Mouse (Mus musculus): Measurements from ENCODE around the gene Axin2. TPM values are rescaled to one million over a fixed set of nuclear protein-coding genes. Genes with fewer than 3 reads are reported as not detected.
"Not testable (repeated sequence)": the region's sequence is repeated elsewhere in the genome, so short reads cannot be mapped to it uniquely, and the experiment has no call there.

Axin2 gene
- 3.1 and 7.7 TPM in 2 replicates for polyA plus RNA-seq (2011; ENCODE audit: insufficient read length, low read depth, missing spikeins)

DNA sequence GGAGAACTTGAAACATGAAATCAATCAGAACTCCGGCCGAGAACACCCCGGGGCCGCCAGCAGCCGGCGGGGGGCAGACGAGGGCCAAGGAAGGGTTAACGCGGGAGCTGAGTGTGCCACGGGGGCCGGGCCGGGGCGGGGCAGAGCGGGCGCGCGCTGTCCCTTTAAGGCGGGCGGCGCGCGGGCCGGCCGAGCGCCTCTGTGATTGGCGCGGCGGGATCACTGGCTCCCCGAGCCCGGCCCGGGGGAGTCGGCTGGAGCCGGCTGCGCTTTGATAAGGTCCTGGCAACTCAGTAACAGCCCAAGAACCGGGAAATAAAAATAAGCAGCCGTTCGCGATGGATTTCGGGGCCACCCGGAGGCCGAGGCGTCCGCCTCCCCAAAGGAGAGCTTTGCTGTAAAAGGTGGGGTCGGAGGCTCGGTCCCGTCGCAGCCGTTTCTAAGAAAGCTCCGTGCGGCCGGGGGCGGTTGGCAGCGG, at the start of gene Axin2:
Gene Axin2, plus strand, starts transcription at position 192 of the 478 bp plus-strand sequence.
- Histone ChIP-seq H3K4me1 (ENCODE audit: control insufficient read depth, insufficient read depth, low read length) (no peaks in the 10 kb centered on the region), H3K4me3 (ENCODE audit: insufficient read depth, low read length) (peak within 1 kb of the TSS; percentile 64), H3K27ac (ENCODE audit: insufficient read depth, low read length) (peak within 1 kb of the TSS; percentile 69; the same call in 1 of the 2 replicates)
- TF ChIP-seq POLR2A (IDR thresholded peaks at IDR 0.05; ENCODE audit: low read depth, low read length) (no peak), CTCF (IDR thresholded peaks at IDR 0.05; ENCODE audit: borderline replicate concordance, insufficient read depth, low read length) (no peak)

DNA sequence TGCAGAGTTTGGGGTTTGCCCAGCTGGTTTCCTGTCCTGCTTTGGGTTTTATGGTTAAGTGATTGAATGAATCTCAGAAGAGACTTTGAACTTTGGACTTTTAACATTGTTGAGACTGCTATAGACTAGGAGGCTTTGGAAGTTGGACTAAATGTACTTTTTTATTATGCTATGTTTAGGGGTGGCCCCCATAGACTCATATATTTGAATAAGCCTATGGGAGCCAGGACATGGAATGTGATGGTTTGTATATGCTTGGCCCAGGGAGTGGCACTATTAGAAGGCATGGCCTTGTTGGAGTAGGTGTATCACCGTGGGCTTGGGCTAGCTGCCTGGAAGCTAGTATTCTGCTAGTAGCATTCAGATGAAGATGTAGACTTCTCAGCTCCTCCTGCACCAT, 48.9 kb upstream of the Axin2 start:
- H3K4me3 ChIP-seq (ENCODE audit: insufficient read depth, low read length); H3K27ac ChIP-seq (ENCODE audit: insufficient read depth, low read length); H3K4me1 ChIP-seq (ENCODE audit: control insufficient read depth, insufficient read depth, low read length): not testable (repeated sequence)

DNA sequence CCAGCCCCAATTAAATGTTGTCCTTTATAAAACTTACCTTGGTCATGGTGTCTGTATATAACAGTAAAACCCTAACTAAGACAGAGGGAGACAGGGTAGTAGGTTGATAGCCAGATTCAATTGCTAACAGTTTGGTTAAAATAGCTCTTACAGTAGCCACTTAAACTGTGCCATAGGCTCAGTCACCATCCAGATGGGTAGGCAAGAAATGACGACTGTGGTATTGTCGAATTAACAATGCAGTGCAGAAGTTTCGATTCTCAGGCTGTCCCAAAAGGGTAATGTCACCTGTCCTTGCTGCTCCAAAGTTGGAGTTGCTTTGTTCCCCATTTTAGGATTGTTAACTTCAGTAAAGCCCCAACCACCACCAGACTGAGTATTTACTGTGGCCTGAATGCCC, 48.4 kb upstream of the Axin2 start:
- Histone ChIP-seq H3K4me1 (ENCODE audit: control insufficient read depth, insufficient read depth, low read length) (no peaks in the 10 kb centered on the region), H3K4me3 (ENCODE audit: insufficient read depth, low read length) (no peak overlapping the region), H3K27ac (ENCODE audit: insufficient read depth, low read length) (no peak overlapping the region)
- TF ChIP-seq POLR2A (IDR thresholded peaks at IDR 0.05; ENCODE audit: low read depth, low read length) = no peak

DNA sequence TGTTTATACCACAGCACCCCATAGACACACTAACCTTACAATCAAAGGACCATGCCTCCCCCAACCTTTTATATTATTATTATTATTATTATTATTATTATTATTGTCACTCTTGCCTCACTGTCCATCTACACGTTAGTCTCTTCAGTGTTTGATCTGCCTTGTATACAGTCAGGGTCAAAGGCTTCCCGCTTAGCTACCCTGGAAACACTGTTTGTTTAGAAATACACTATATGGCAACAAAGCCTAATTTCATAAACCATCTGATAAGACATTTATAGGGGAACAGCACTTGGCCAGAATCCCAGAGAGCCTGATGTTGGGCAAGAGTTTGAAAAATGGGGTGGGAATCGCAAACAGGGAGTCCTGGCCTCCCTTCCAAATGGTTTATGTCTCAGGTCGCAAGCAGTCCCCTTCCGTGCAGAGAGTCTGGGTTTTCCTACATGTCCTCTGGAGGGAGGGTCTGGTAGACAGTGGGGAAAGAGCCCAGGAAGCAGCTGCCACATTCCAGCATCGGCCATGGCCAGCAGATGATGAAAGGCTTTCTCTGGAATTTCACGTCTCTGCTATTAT, 43.4 kb upstream of the Axin2 start:
- Histone ChIP-seq H3K27ac (ENCODE audit: insufficient read depth, low read length) (no peak overlapping the region), H3K4me1 (ENCODE audit: control insufficient read depth, insufficient read depth, low read length) (no peaks in the 10 kb centered on the region), H3K4me3 (ENCODE audit: insufficient read depth, low read length) (no peak overlapping the region)
- TF ChIP-seq POLR2A (IDR thresholded peaks at IDR 0.05; ENCODE audit: low read depth, low read length) = no peak
- TF ChIP-seq CTCF (IDR thresholded peaks at IDR 0.05; ENCODE audit: borderline replicate concordance, insufficient read depth, low read length) = no peak

DNA sequence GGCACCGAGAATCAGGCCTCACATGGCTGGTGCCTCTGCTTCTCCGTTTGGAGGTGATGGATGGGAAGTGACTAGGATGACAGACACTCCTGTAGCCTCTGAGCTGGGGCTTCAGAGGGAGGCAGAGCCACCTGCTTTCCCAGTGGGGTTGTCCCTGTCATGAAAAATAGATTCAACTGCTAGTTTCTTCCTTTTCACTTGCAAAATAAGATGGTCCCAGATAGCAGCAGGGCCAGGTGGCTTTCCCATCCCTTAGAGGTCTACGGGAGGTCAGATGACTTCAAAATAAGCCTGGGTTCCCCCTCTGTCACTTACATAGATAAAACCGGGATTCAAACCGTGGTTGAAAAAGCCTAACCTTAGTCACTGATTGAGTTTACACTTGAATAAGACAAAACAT, 42.6 kb upstream of the Axin2 start:
- H3K4me1 ChIP-seq (ENCODE audit: control insufficient read depth, insufficient read depth, low read length) = no peaks in the 10 kb centered on the region
- H3K27ac ChIP-seq (ENCODE audit: insufficient read depth, low read length) = no peak overlapping the region
- no peak overlapping the region for H3K4me3 ChIP-seq (ENCODE audit: insufficient read depth, low read length)
- TF ChIP-seq POLR2A (IDR thresholded peaks at IDR 0.05; ENCODE audit: low read depth, low read length) (no peak), CTCF (IDR thresholded peaks at IDR 0.05; ENCODE audit: borderline replicate concordance, insufficient read depth, low read length) (no peak)

DNA sequence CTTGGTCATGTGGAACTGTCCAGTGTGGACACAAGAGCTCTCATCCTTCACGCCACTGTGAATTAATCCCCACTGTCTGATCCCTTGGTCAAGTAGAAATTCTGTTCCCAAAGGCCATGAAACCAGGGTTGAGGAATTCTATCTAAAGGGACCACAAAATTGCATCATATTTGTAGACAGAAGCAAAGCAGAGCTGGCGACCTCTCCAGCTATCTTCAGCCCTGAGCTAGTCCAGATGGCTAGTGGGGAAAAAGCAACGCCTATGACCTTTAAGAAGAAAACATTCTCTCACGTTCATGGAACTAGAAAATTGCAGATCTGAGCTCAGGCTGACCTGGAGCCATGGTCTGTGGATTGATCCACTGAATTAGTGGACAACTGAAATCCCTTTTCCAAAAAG, 39.6 kb upstream of the Axin2 start:
- Histone ChIP-seq H3K4me1 (ENCODE audit: control insufficient read depth, insufficient read depth, low read length) (no peaks in the 10 kb centered on the region), H3K4me3 (ENCODE audit: insufficient read depth, low read length) (no peak overlapping the region), H3K27ac (ENCODE audit: insufficient read depth, low read length) (no peak overlapping the region)
- no peak for TF ChIP-seq POLR2A (IDR thresholded peaks at IDR 0.05; ENCODE audit: low read depth, low read length)
- no peak for TF ChIP-seq CTCF (IDR thresholded peaks at IDR 0.05; ENCODE audit: borderline replicate concordance, insufficient read depth, low read length)

DNA sequence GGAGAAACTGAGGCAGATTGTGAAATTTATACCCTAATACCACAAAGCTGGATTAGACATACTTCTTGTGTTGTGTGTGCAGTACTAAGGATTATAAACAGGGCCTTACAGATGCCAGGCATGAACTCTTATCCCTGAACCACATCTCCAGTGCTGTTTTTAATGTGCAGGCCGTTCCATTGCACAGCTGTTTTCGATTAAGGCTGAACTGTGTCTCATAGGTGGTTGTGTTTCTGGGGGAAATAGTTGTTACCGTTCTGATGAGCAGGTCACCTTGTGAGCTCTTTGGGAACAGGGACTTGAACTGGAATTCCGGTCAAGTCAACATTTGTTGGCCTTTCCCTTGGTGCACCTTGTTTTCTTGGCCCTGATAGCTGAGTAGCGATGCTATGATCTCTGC, 38.5 kb upstream of the Axin2 start:
- Histone ChIP-seq H3K4me3 (ENCODE audit: insufficient read depth, low read length) (no peak overlapping the region), H3K4me1 (ENCODE audit: control insufficient read depth, insufficient read depth, low read length) (no peaks in the 10 kb centered on the region), H3K27ac (ENCODE audit: insufficient read depth, low read length) (no peak overlapping the region)
- no peak for TF ChIP-seq POLR2A (IDR thresholded peaks at IDR 0.05; ENCODE audit: low read depth, low read length)
- no peak for TF ChIP-seq CTCF (IDR thresholded peaks at IDR 0.05; ENCODE audit: borderline replicate concordance, insufficient read depth, low read length)

DNA sequence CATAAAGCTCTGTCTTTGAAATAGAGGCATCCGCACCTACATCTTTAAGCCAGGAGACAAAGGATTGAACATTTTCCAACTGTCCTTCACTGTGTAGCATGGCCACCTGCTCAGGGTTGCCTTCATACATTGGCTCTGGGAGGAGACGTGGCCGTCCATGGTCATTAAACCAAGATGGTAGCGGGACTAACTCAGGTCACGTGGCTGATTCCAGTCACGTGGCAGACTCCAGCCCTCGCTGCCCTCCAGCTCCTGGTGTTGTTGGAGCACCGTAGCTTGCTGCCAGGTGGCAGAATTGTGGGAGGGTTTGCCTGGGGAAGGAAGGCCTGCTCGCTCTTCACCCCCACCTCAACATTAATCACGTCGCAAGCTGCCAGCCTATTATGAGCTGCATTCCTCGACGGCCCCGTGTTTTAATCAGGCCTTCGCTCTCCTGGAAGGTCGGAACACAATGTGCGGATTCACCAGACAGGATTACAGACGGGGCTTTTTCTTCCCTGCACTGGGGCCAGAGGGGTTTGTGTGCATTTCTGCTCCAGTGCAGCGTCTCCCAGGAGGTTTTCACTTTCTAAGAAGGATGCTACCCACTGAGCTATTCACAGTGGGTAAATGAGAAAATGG, 34.8 kb upstream of the Axin2 start:
- peaks cover 3% of the 10 kb centered on the region; the same call in 1 of the 2 replicates for H3K4me1 ChIP-seq (ENCODE audit: control insufficient read depth, insufficient read depth, low read length)
- no peak overlapping the region for H3K4me3 ChIP-seq (ENCODE audit: insufficient read depth, low read length)
- no peak overlapping the region for H3K27ac ChIP-seq (ENCODE audit: insufficient read depth, low read length)
- TF ChIP-seq CTCF (IDR thresholded peaks at IDR 0.05; ENCODE audit: borderline replicate concordance, insufficient read depth, low read length) = no peak
- no peak for TF ChIP-seq POLR2A (IDR thresholded peaks at IDR 0.05; ENCODE audit: low read depth, low read length)

DNA sequence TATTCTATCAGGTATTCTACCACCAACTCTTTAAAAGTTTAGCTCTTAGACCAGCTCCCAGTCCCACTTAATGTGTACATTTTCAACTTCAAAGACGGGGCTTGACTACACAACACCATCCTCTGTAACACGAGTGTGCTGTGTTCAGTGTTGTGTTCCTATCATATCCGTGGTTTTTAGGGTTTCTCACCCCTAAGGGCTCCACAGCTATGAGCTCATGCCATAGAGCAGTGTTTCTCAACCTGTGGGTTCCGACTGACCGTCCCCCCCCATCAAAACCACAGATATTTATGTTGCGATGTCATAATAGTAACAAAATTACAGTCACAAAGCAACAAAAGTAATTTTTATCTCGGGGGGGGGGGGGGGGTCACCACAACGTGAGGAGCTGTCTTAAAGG, 34.1 kb upstream of the Axin2 start:
- Histone ChIP-seq H3K4me3 (ENCODE audit: insufficient read depth, low read length) (no peak overlapping the region), H3K4me1 (ENCODE audit: control insufficient read depth, insufficient read depth, low read length) (peaks cover 3% of the 10 kb centered on the region; the same call in 1 of the 2 replicates), H3K27ac (ENCODE audit: insufficient read depth, low read length) (peak overlapping the region; percentile 39)
- TF ChIP-seq CTCF (IDR thresholded peaks at IDR 0.05; ENCODE audit: borderline replicate concordance, insufficient read depth, low read length) = no peak
- TF ChIP-seq POLR2A (IDR thresholded peaks at IDR 0.05; ENCODE audit: low read depth, low read length) = no peak

DNA sequence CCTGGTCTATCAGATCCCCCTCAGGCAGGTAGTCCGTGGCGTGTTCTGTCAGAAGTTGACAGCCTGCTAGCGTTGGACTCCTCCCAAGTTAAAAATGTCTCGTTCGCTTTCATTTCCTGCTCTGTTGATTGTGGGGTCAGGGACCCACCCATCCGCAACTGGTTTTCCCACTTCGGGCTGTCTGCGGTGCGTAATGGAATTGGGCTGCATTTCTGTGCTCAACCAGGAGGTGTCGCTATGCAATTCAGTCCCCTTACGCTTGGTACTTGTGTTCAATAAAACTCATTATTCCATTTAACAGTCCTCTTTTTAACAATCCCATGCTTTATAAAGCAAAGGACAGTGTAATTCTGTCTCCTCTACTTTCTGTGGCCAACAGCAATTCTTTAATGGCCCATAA, 31.0 kb upstream of the Axin2 start:
- H3K4me3 ChIP-seq (ENCODE audit: insufficient read depth, low read length) = no peak overlapping the region
- TF ChIP-seq POLR2A (IDR thresholded peaks at IDR 0.05; ENCODE audit: low read depth, low read length) = no peak
- TF ChIP-seq CTCF (IDR thresholded peaks at IDR 0.05; ENCODE audit: borderline replicate concordance, insufficient read depth, low read length) = peak; percentile 6; the same call in 1 of the 2 replicates
- H3K4me1 ChIP-seq (ENCODE audit: control insufficient read depth, insufficient read depth, low read length) = peaks cover 3% of the 10 kb centered on the region; the same call in 1 of the 2 replicates
- no peak overlapping the region for H3K27ac ChIP-seq (ENCODE audit: insufficient read depth, low read length)

All from embryonic fibroblast, embryonic 13.5 days (primary cell).